Mouse (Mus musculus) hindbrain, embryonic 13.5 days (tissue): ENCODE results near the gene Dnajc22. TPM values are rescaled to one million over a fixed set of nuclear protein-coding genes. Genes with fewer than 3 reads are reported as not detected.
"Not testable (repeated sequence)": the region's sequence is repeated elsewhere in the genome, so short reads cannot be mapped to it uniquely, and the experiment has no call there.

Experiments
- ATAC-seq: fragments of 200-750 bp; cut with Nextera tagmentation; 2 replicates; pipeline ENCODE4 v1.8.0; 2017; ENCODE audit warnings: moderate TSS enrichment; ENCODE audit not compliant: low FRiP score
- H3K27ac ChIP-seq: fragments of 300-500 bp; sonication (generic); 2 replicates; pipeline ENCODE4 v1.5.1; 2015; ENCODE audit warnings: inconsistent platforms, mild to moderate bottlenecking, moderate library complexity
- H3K27me3 ChIP-seq: fragments of 300-500 bp; sonication (generic); 2 replicates; pipeline ENCODE4 v1.6.1; 2015; ENCODE audit warnings: mild to moderate bottlenecking, inconsistent platforms
- H3K36me3 ChIP-seq: fragments of 300-500 bp; sonication (generic); 2 replicates; pipeline ENCODE4 v1.6.1; 2015; ENCODE audit warnings: mild to moderate bottlenecking, inconsistent platforms
- H3K4me1 ChIP-seq: fragments of 300-500 bp; sonication (generic); replicated peaks from 2 replicates; pipeline ENCODE4 v1.6.1; 2015; ENCODE audit warnings: inconsistent platforms
- H3K4me2 ChIP-seq: fragments of 300-500 bp; sonication (generic); 2 replicates; pipeline ENCODE4 v1.6.1; 2015; ENCODE audit warnings: inconsistent platforms, mild to moderate bottlenecking, moderate library complexity
- H3K4me3 ChIP-seq: fragments of 300-500 bp; sonication (generic); 2 replicates; pipeline ENCODE4 v1.5.1; 2015; ENCODE audit warnings: mild to moderate bottlenecking, inconsistent platforms
- H3K9ac ChIP-seq: fragments of 300-500 bp; sonication (generic); 2 replicates; pipeline ENCODE4 v1.6.1; 2015; ENCODE audit warnings: mild to moderate bottlenecking, inconsistent platforms
- H3K9me3 ChIP-seq: fragments of 300-500 bp; sonication (generic); 2 replicates; pipeline ENCODE4 v1.6.1; 2016; ENCODE audit warnings: inconsistent platforms
- WGBS: fragments of 180-500 bp; shearing (Covaris S2); methylation state at CpG from one replicate; pipeline ENCODE4 v1.1.7; 2015; 5-methylcytosine and 5-hydroxymethylcytosine counted together
- polyA plus RNA-seq: library from polyadenylated mRNA; unstranded; fragments of >200 nt; fragmentation: Nextera tagmentation; extraction: Ambion mirVana; gene quantifications from 2 replicates; pipeline ENCODE4 v1.2.1, GENCODE M21; 2015

Dnajc22 gene
- polyA plus RNA-seq, 1 experiment from 2014 or later = 1.3 TPM

- peak; percentile 99 for ATAC-seq
- H3K9me3 ChIP-seq = no peaks in the 10 kb centered on the region
- no peaks in the 10 kb centered on the region for H3K36me3 ChIP-seq
- no peaks in the 10 kb centered on the region for H3K27me3 ChIP-seq
- peaks cover 17% of the 10 kb centered on the region for H3K4me1 ChIP-seq
- peak overlapping the region; percentile 90 for H3K4me2 ChIP-seq
- WGBS = under 1% methylated on average over 44 of the region's 44 CpGs
- peak overlapping the region; percentile 86 for H3K9ac ChIP-seq
- H3K27ac ChIP-seq = peak overlapping the region; percentile 98
- H3K4me3 ChIP-seq = peak overlapping the region; percentile 53
These were observed 18.2 kb upstream of the Dnajc22 start for GRCm38 (mm10) chr15:99074600-99075333.

GRCm38 (mm10) chr15:99076011-99076410, 17.0 kb upstream of the Dnajc22 start:
- not testable (repeated sequence) for H3K27me3 ChIP-seq, H3K27ac ChIP-seq, H3K36me3 ChIP-seq, H3K9me3 ChIP-seq, ATAC-seq
- H3K4me1 ChIP-seq = peaks cover 17% of the 10 kb centered on the region
- peak overlapping the region; percentile 90 for H3K4me2 ChIP-seq
- H3K4me3 ChIP-seq = peak overlapping the region; percentile 53; the same call in 1 of the 2 replicates
- H3K9ac ChIP-seq = peak overlapping the region; percentile 24; the same call in 1 of the 2 replicates
- 99% methylated on average over 3 of the region's 3 CpGs for WGBS

GRCm38 (mm10) chr15:99078181-99078910, 14.6 kb upstream of the Dnajc22 start:
- Histone ChIP-seq H3K27ac (no peak overlapping the region), H3K4me3 (no peak overlapping the region), H3K9me3 (no peaks in the 10 kb centered on the region), H3K27me3 (peaks cover 3% of the 10 kb centered on the region; the same call in 1 of the 2 replicates), H3K36me3 (no peaks in the 10 kb centered on the region; the same call in 1 of the 2 replicates), H3K4me2 (no peak overlapping the region), H3K4me1 (peaks cover 17% of the 10 kb centered on the region), H3K9ac (0 out of 2 replicates have a peak overlapping the region, but pooled peaks have one; percentile 13)
- 81% methylated on average over 14 of the region's 15 CpGs for WGBS
- ATAC-seq = no peak

GRCm38 (mm10) chr15:99079804-99080203, 13.2 kb upstream of the Dnajc22 start:
- ATAC-seq = no peak
- Histone ChIP-seq H3K4me1 (peaks cover 14% of the 10 kb centered on the region), H3K27me3 (peaks cover 18% of the 10 kb centered on the region), H3K27ac (no peak overlapping the region), H3K9me3 (no peaks in the 10 kb centered on the region), H3K36me3 (no peaks in the 10 kb centered on the region; the same call in 1 of the 2 replicates), H3K4me3 (no peak overlapping the region), H3K9ac (no peak overlapping the region), H3K4me2 (no peak overlapping the region)
- WGBS = 87% methylated on average over 3 of the region's 3 CpGs

- Histone ChIP-seq H3K9ac (no peak overlapping the region), H3K36me3 (no peaks in the 10 kb centered on the region; the same call in 1 of the 2 replicates), H3K9me3 (no peaks in the 10 kb centered on the region), H3K4me1 (peaks cover 3% of the 10 kb centered on the region; the same call in 1 of the 2 replicates), H3K27ac (no peak overlapping the region), H3K4me2 (no peak overlapping the region), H3K27me3 (peaks cover 43% of the 10 kb centered on the region), H3K4me3 (no peak overlapping the region)
- ATAC-seq = no peak
- WGBS = 91% methylated on average over 12 of the region's 12 CpGs
These were observed 10.6 kb upstream of the Dnajc22 start for GRCm38 (mm10) chr15:99082322-99082721.

GRCm38 (mm10) chr15:99082840-99083239, 10.1 kb upstream of the Dnajc22 start:
- H3K27me3 ChIP-seq = peaks cover 48% of the 10 kb centered on the region

GRCm38 (mm10) chr15:99083258-99083657, 9.7 kb upstream of the Dnajc22 start:
- Histone ChIP-seq H3K27me3 (peaks cover 53% of the 10 kb centered on the region), H3K9ac (no peak overlapping the region), H3K36me3 (no peaks in the 10 kb centered on the region; the same call in 1 of the 2 replicates), H3K27ac (no peak overlapping the region), H3K4me2 (no peak overlapping the region), H3K4me3 (no peak overlapping the region), H3K9me3 (no peaks in the 10 kb centered on the region), H3K4me1 (peaks cover 10% of the 10 kb centered on the region)
- no peak for ATAC-seq
- WGBS = 76% methylated on average over 9 of the region's 9 CpGs

More at GRCm38 (mm10) chr15:99082840-99083239, 10.1 kb upstream of the Dnajc22 start:
- Histone ChIP-seq H3K36me3 (no peaks in the 10 kb centered on the region; the same call in 1 of the 2 replicates), H3K9me3 (no peaks in the 10 kb centered on the region), H3K4me1 (peaks cover 6% of the 10 kb centered on the region), H3K4me3 (no peak overlapping the region), H3K27ac (no peak overlapping the region), H3K4me2 (no peak overlapping the region), H3K9ac (no peak overlapping the region)
- ATAC-seq = no peak
- 92% methylated on average over 16 of the region's 16 CpGs for WGBS

GRCm38 (mm10) chr15:99083867-99084557, 9.0 kb upstream of the Dnajc22 start:
- Histone ChIP-seq H3K4me3 (no peak overlapping the region), H3K27me3 (peaks cover 60% of the 10 kb centered on the region)
- 12% methylated on average over 11 of the region's 11 CpGs for whole genome bisulfite sequencing

GRCm38 (mm10) chr15:99084618-99085017, 8.4 kb upstream of the Dnajc22 start:
- Histone ChIP-seq H3K36me3 (no peaks in the 10 kb centered on the region; the same call in 1 of the 2 replicates), H3K9me3 (no peaks in the 10 kb centered on the region), H3K4me2 (peak overlapping the region; percentile 23), H3K4me3 (no peak overlapping the region), H3K27me3 (peaks cover 66% of the 10 kb centered on the region), H3K9ac (no peak overlapping the region), H3K27ac (no peak overlapping the region), H3K4me1 (peaks cover 24% of the 10 kb centered on the region)
- 10% methylated on average over 19 of the region's 19 CpGs for WGBS
- ATAC-seq = no peak

More at GRCm38 (mm10) chr15:99083867-99084557, 9.0 kb upstream of the Dnajc22 start:
- no peak overlapping the region for H3K27ac ChIP-seq
- H3K9me3 ChIP-seq = no peaks in the 10 kb centered on the region
- H3K9ac ChIP-seq = no peak overlapping the region
- H3K4me2 ChIP-seq = peak overlapping the region; percentile 23
- H3K36me3 ChIP-seq = no peaks in the 10 kb centered on the region; the same call in 1 of the 2 replicates
- ATAC-seq = no peak
- H3K4me1 ChIP-seq = peaks cover 18% of the 10 kb centered on the region

- Histone ChIP-seq H3K27ac (no peak overlapping the region), H3K4me3 (0 out of 2 replicates have a peak overlapping the region, but pooled peaks have one; percentile 7), H3K27me3 (peaks cover 79% of the 10 kb centered on the region), H3K4me2 (peak overlapping the region; percentile 15), H3K9me3 (no peaks in the 10 kb centered on the region), H3K9ac (no peak overlapping the region), H3K36me3 (no peaks in the 10 kb centered on the region; the same call in 1 of the 2 replicates), H3K4me1 (peaks cover 36% of the 10 kb centered on the region)
- WGBS = 71% methylated on average over 4 of the region's 4 CpGs
- no peak for ATAC-seq
These were observed 7.0 kb upstream of the Dnajc22 start for GRCm38 (mm10) chr15:99085997-99086396.

- H3K9me3 ChIP-seq = no peaks in the 10 kb centered on the region
- H3K27me3 ChIP-seq = peaks cover 89% of the 10 kb centered on the region
- H3K4me1 ChIP-seq = peaks cover 42% of the 10 kb centered on the region
- no peak for ATAC-seq
- H3K27ac ChIP-seq = peak within 1 kb of the TSS; percentile 30; the same call in 1 of the 2 replicates
- peak within 1 kb of the TSS; percentile 48 for H3K4me2 ChIP-seq
- no peaks in the 10 kb centered on the region for H3K36me3 ChIP-seq
- H3K4me3 ChIP-seq = peak within 1 kb of the TSS; percentile 32
- H3K9ac ChIP-seq = peak within 1 kb of the TSS; percentile 60; the same call in 1 of the 2 replicates
- 7% methylated on average over 60 of the region's 60 CpGs for WGBS
These were observed 5.5 kb upstream of the Dnajc22 start, which contains the start of gene C1ql4 for GRCm38 (mm10) chr15:99087253-99088075. TSS of gene C1ql4 (minus strand) at chr15:99087817.
